Mouse (Mus musculus) hindbrain, embryonic 16.5 days (tissue): Measurements from ENCODE around the gene Olfr9. TPM values are rescaled to one million over a fixed set of nuclear protein-coding genes. Genes with fewer than 3 reads are reported as not detected.
"Not testable (repeated sequence)": the region's sequence is repeated elsewhere in the genome, so short reads cannot be mapped to it uniquely, and the experiment has no call there.

Source experiments
- ATAC-seq: fragments of 200-750 bp; cut with Nextera tagmentation; 2 replicates; pipeline ENCODE4 v1.8.0; 2017; ENCODE audit warnings: moderate TSS enrichment, moderate library complexity
- H3K27ac ChIP-seq: fragments of 300-500 bp; sonication (generic); 2 replicates; pipeline ENCODE4 v1.5.1; 2014; ENCODE audit warnings: low read depth, mild to moderate bottlenecking, control low read depth, low read length, moderate library complexity
- H3K27me3 ChIP-seq: fragments of 300-500 bp; sonication (generic); replicated peaks from 2 replicates; pipeline ENCODE4 v1.6.1; 2014; ENCODE audit warnings: low read length; ENCODE audit not compliant: control insufficient read depth, insufficient read depth
- H3K36me3 ChIP-seq: fragments of 300-500 bp; sonication (generic); 2 replicates; pipeline ENCODE4 v1.6.1; 2014; ENCODE audit warnings: mild to moderate bottlenecking, low read length, moderate library complexity, mixed read lengths; ENCODE audit not compliant: control insufficient read depth, insufficient read depth
- H3K4me1 ChIP-seq: fragments of 300-500 bp; sonication (generic); 2 replicates; pipeline ENCODE4 v1.6.1; 2014; ENCODE audit warnings: low read depth, low read length; ENCODE audit not compliant: control insufficient read depth, insufficient read depth
- H3K4me2 ChIP-seq: fragments of 300-500 bp; sonication (generic); 2 replicates; pipeline ENCODE4 v1.6.1; 2014; ENCODE audit warnings: mild to moderate bottlenecking, low read length, control low read depth, moderate library complexity
- H3K4me3 ChIP-seq: fragments of 300-500 bp; sonication (generic); 2 replicates; pipeline ENCODE4 v1.5.1; 2014; ENCODE audit warnings: mild to moderate bottlenecking, low read length, control low read depth, moderate library complexity
- H3K9ac ChIP-seq: fragments of 300-500 bp; sonication (generic); 2 replicates; pipeline ENCODE4 v1.6.1; 2014; ENCODE audit warnings: low read depth, mild to moderate bottlenecking, control low read depth, low read length, moderate library complexity
- H3K9me3 ChIP-seq: fragments of 300-500 bp; sonication (generic); 2 replicates; pipeline ENCODE4 v1.6.1; 2014; ENCODE audit warnings: mild to moderate bottlenecking, low read length, moderate library complexity; ENCODE audit not compliant: control insufficient read depth
- WGBS: fragments of 180-500 bp; shearing (Covaris S2); extraction: QIAGEN DNeasy Blood & Tissue Kit; methylation state at CpG from one replicate; pipeline ENCODE4 v1.1.7; 2014; 5-methylcytosine and 5-hydroxymethylcytosine counted together
- polyA plus RNA-seq: library from polyadenylated mRNA; unstranded; fragments of >200 nt; fragmentation: Nextera tagmentation; extraction: Ambion mirVana; gene quantifications from 2 replicates; pipeline ENCODE4 v1.2.1, GENCODE M21; 2015

The Olfr9 gene
- polyA plus RNA-seq: not detected in 2 replicates

GRCm38 (mm10) chr10:128989131-128989530 is at the start of gene Olfr9:
TSS of gene Olfr9 (plus strand) at chr10:128989431.
- not testable (repeated sequence) for H3K9ac ChIP-seq, H3K4me2 ChIP-seq, H3K9me3 ChIP-seq, H3K27me3 ChIP-seq, ATAC-seq, H3K27ac ChIP-seq, H3K4me3 ChIP-seq, H3K4me1 ChIP-seq, H3K36me3 ChIP-seq
- 73% methylated on average over 1 of the region's 1 CpGs for WGBS

DNA sequence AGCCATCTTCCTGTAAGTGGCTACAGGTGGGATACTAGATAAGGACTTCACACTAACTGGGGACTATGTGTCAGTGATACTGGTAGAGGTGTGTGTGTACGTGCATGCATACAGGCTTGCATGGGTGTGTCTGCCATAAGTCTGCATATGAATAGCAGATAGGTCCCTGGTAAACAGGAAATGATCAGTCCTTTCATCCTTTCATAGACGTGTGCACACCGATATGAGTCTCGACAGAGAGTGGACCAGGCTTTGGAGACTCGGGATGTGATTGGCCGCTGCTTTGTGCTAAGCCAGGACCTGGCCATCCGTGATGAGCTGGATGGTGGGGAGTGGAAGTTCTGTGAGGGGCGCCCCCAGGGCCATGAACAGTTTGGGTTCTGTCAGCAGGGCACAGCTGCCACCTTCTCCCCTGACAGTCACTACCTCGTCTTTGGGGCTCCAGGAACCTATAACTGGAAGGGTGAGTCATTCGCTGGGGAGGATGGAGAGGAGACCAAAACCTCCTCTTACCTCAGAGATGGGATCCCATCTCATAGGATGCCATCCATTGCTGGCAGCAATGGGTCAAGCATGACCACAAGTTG is 48.7 kb upstream of the Olfr9 start:
- H3K36me3 ChIP-seq: no peaks in the 10 kb centered on the region
- no peak overlapping the region for H3K9ac ChIP-seq
- WGBS: 84% methylated on average over 10 of the region's 10 CpGs
- no peak overlapping the region for H3K4me2 ChIP-seq
- H3K9me3 ChIP-seq: no peaks in the 10 kb centered on the region
- no peak overlapping the region for H3K27ac ChIP-seq
- H3K4me1 ChIP-seq: no peaks in the 10 kb centered on the region
- ATAC-seq: no peak
- no peak overlapping the region for H3K4me3 ChIP-seq
- peaks cover 4% of the 10 kb centered on the region; the same call in 1 of the 2 replicates for H3K27me3 ChIP-seq

DNA sequence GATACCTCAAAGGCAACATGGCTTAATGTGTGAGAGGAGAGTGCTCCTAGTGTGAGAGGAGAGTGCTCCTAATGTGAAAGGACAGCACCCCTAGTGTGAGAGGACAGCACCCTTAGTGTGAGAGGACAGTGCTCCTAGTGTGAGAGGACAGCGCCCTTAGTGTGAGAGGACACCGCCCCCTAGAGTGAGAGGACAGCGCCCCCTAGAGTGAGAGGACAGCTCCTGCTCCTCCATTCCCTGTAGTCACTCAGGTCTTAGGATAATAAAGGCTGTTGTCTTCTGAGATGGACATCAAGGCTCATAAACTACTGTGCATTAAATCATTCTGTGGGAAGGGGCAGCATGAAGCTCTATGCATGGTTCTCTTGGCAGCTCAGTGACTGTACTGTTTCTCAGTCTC is 43.6 kb upstream of the Olfr9 start:
- no peak overlapping the region for H3K27ac ChIP-seq
- H3K9me3 ChIP-seq: no peaks in the 10 kb centered on the region
- no peak overlapping the region for H3K4me3 ChIP-seq
- H3K27me3 ChIP-seq: no peaks in the 10 kb centered on the region
- no peaks in the 10 kb centered on the region for H3K36me3 ChIP-seq
- no peak overlapping the region for H3K9ac ChIP-seq
- no peak overlapping the region for H3K4me2 ChIP-seq
- 21% methylated on average over 3 of the region's 3 CpGs for WGBS
- no peaks in the 10 kb centered on the region for H3K4me1 ChIP-seq
- ATAC-seq: peak; percentile 56; the same call in 1 of the 2 replicates

GRCm38 (mm10) chr10:128947496-128947895 is 41.7 kb upstream of the Olfr9 start:
- Histone ChIP-seq H3K9ac (no peak overlapping the region), H3K4me3 (no peak overlapping the region), H3K36me3 (no peaks in the 10 kb centered on the region), H3K4me2 (no peak overlapping the region), H3K27me3 (no peaks in the 10 kb centered on the region), H3K9me3 (no peaks in the 10 kb centered on the region), H3K4me1 (no peaks in the 10 kb centered on the region), H3K27ac (no peak overlapping the region)
- ATAC-seq: no peak
- 87% methylated on average over 4 of the region's 4 CpGs for WGBS

- no peak for ATAC-seq
- Histone ChIP-seq H3K36me3 (no peaks in the 10 kb centered on the region), H3K4me2 (no peak overlapping the region), H3K27ac (no peak overlapping the region), H3K27me3 (no peaks in the 10 kb centered on the region), H3K4me3 (no peak overlapping the region), H3K9ac (no peak overlapping the region), H3K9me3 (no peaks in the 10 kb centered on the region), H3K4me1 (no peaks in the 10 kb centered on the region)
- WGBS: 70% methylated on average over 16 of the region's 16 CpGs
These were observed 38.9 kb upstream of the Olfr9 start for GRCm38 (mm10) chr10:128950208-128950887.

DNA sequence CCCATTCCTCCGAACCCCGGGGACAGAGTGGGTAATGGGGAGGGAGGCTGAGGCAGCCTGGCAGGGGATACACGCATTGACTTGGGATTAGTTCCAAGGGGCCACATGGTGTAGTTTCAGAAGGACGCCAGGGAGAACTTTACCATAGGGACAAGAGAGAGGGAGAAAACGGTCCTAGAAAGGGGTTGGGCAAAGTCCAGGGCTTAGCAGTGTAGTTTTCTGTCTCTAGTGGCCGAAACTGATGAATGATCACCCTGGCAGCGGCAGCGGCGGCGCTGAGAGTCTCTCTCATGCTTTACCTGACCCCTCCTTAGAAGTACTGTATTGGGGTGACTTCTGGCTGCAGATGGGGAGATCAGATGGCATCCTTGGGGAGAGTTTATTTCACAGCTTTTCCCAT is 30.9 kb upstream of the Olfr9 start:
- no peaks in the 10 kb centered on the region for H3K4me1 ChIP-seq
- H3K27me3 ChIP-seq: no peaks in the 10 kb centered on the region
- H3K4me3 ChIP-seq: no peak overlapping the region
- no peaks in the 10 kb centered on the region for H3K9me3 ChIP-seq
- no peak overlapping the region for H3K9ac ChIP-seq
- no peaks in the 10 kb centered on the region for H3K36me3 ChIP-seq
- no peak for ATAC-seq
- WGBS: 73% methylated on average over 10 of the region's 10 CpGs
- H3K27ac ChIP-seq: no peak overlapping the region
- no peak overlapping the region for H3K4me2 ChIP-seq

- H3K4me2 ChIP-seq: no peak overlapping the region
- no peak overlapping the region for H3K9ac ChIP-seq
- no peak overlapping the region for H3K4me3 ChIP-seq
- H3K27ac ChIP-seq: no peak overlapping the region
- no peaks in the 10 kb centered on the region for H3K9me3 ChIP-seq
- no peaks in the 10 kb centered on the region for H3K27me3 ChIP-seq
- H3K36me3 ChIP-seq: no peaks in the 10 kb centered on the region
- WGBS: 82% methylated on average over 4 of the region's 4 CpGs
- no peak for ATAC-seq
- H3K4me1 ChIP-seq: no peaks in the 10 kb centered on the region
These were observed 29.1 kb upstream of the Olfr9 start for GRCm38 (mm10) chr10:128960142-128960541.

- H3K9me3 ChIP-seq: no peaks in the 10 kb centered on the region
- no peak for ATAC-seq
- 90% methylated on average over 12 of the region's 12 CpGs for WGBS
These were observed 28.3 kb upstream of the Olfr9 start, which contains the start of gene Mettl7b for GRCm38 (mm10) chr10:128960590-128961584. TSS of gene Mettl7b (minus strand) at chr10:128960988.

GRCm38 (mm10) chr10:128964961-128965360 is 24.3 kb upstream of the Olfr9 start:
- 76% methylated on average over 2 of the region's 2 CpGs for WGBS
- Histone ChIP-seq H3K4me2 (no peak overlapping the region), H3K4me3 (no peak overlapping the region), H3K9ac (no peak overlapping the region), H3K4me1 (no peaks in the 10 kb centered on the region), H3K9me3 (no peaks in the 10 kb centered on the region), H3K27me3 (no peaks in the 10 kb centered on the region), H3K36me3 (no peaks in the 10 kb centered on the region), H3K27ac (no peak overlapping the region)
- ATAC-seq: no peak

More at GRCm38 (mm10) chr10:128960590-128961584, 28.3 kb upstream of the Olfr9 start, which contains the start of gene Mettl7b:
- no peaks in the 10 kb centered on the region for H3K36me3 ChIP-seq
- H3K4me3 ChIP-seq: no peak within 1 kb of the TSS
- H3K27ac ChIP-seq: no peak within 1 kb of the TSS
- no peaks in the 10 kb centered on the region for H3K27me3 ChIP-seq
- H3K4me1 ChIP-seq: no peaks in the 10 kb centered on the region
- H3K4me2 ChIP-seq: no peak within 1 kb of the TSS
- no peak within 1 kb of the TSS for H3K9ac ChIP-seq
